Mouse (Mus musculus) forebrain, embryonic 12.5 days (tissue): Measurements from ENCODE around the gene Aoc1. TPM values are rescaled to one million over a fixed set of nuclear protein-coding genes. Genes with fewer than 3 reads are reported as not detected.
"Not testable (repeated sequence)": the region's sequence is repeated elsewhere in the genome, so short reads cannot be mapped to it uniquely, and the experiment has no call there.

ENCODE experiments used
- ATAC-seq: fragments of 200-750 bp; cut with Nextera tagmentation; 2 replicates; pipeline ENCODE4 v1.8.0; 2017; ENCODE audit warnings: moderate TSS enrichment; ENCODE audit not compliant: low FRiP score
- H3K27ac ChIP-seq: fragments of 300-500 bp; sonication (generic); 2 replicates; pipeline ENCODE4 v1.5.1; 2016; ENCODE audit warnings: mild to moderate bottlenecking
- H3K27me3 ChIP-seq: fragments of 300-500 bp; sonication (generic); 2 replicates; pipeline ENCODE4 v1.6.1; 2016; ENCODE audit warnings: mild to moderate bottlenecking
- H3K36me3 ChIP-seq: fragments of 300-500 bp; sonication (generic); replicated peaks from 2 replicates; pipeline ENCODE4 v1.6.1; 2016; ENCODE audit warnings: mild to moderate bottlenecking
- H3K4me1 ChIP-seq: fragments of 300-500 bp; sonication (generic); 2 replicates; pipeline ENCODE4 v1.6.1; 2016
- H3K4me2 ChIP-seq: fragments of 300-500 bp; sonication (generic); 2 replicates; pipeline ENCODE4 v1.6.1; 2016; ENCODE audit warnings: mild to moderate bottlenecking, moderate library complexity
- H3K4me3 ChIP-seq: fragments of 300-500 bp; sonication (generic); replicated peaks from 2 replicates; pipeline ENCODE4 v1.5.1; 2016; ENCODE audit warnings: mild to moderate bottlenecking
- H3K9ac ChIP-seq: fragments of 300-500 bp; sonication (generic); 2 replicates; pipeline ENCODE4 v1.6.1; 2016; ENCODE audit warnings: mild to moderate bottlenecking
- H3K9me3 ChIP-seq: fragments of 300-500 bp; sonication (generic); 2 replicates; pipeline ENCODE4 v1.6.1; 2016
- WGBS: fragments of 180-500 bp; shearing (Covaris S2); methylation state at CpG from one replicate; pipeline ENCODE4 v1.1.7; 2016; 5-methylcytosine and 5-hydroxymethylcytosine counted together
- polyA plus RNA-seq: library from polyadenylated mRNA; unstranded; fragments of >200 nt; fragmentation: Nextera tagmentation; extraction: Ambion mirVana; gene quantifications from 2 replicates; pipeline ENCODE4 v1.2.1, GENCODE M21; 2016

Gene Aoc1
- polyA plus RNA-seq, 1 experiment from 2014 or later: not detected

- Histone ChIP-seq H3K4me3 (no peak overlapping the region), H3K9ac (no peak overlapping the region), H3K27me3 (no peaks in the 10 kb centered on the region), H3K27ac (no peak overlapping the region), H3K9me3 (0 out of 2 replicates have a peak, but pooled peaks cover 7% of the 10 kb centered on the region), H3K36me3 (no peaks in the 10 kb centered on the region), H3K4me1 (no peaks in the 10 kb centered on the region), H3K4me2 (no peak overlapping the region)
- WGBS: 83% methylated on average over 5 of the region's 5 CpGs
- no peak for ATAC-seq
Observed at GRCm38 (mm10) chr6:48896956-48897355, 24.3 kb downstream of the Aoc1 start.

GRCm38 (mm10) chr6:48901316-48901715, 28.6 kb downstream of the Aoc1 start:
- not testable (repeated sequence) for ATAC-seq, H3K27me3 ChIP-seq, H3K9me3 ChIP-seq, H3K9ac ChIP-seq, H3K4me1 ChIP-seq, H3K4me3 ChIP-seq, H3K27ac ChIP-seq, H3K4me2 ChIP-seq, H3K36me3 ChIP-seq
- WGBS: 95% methylated on average over 11 of the region's 11 CpGs

GRCm38 (mm10) chr6:48902511-48903406, 30.1 kb downstream of the Aoc1 start:
- Histone ChIP-seq H3K4me3 (no peak overlapping the region), H3K36me3 (no peaks in the 10 kb centered on the region), H3K27me3 (no peaks in the 10 kb centered on the region), H3K27ac (no peak overlapping the region), H3K9ac (no peak overlapping the region), H3K9me3 (no peaks in the 10 kb centered on the region), H3K4me1 (no peaks in the 10 kb centered on the region), H3K4me2 (no peak overlapping the region)
- WGBS: 90% methylated on average over 17 of the region's 17 CpGs
- ATAC-seq: no peak

- no peak overlapping the region for H3K27ac ChIP-seq
- ATAC-seq: no peak
- WGBS: 86% methylated on average over 4 of the region's 4 CpGs
- H3K4me3 ChIP-seq: no peak overlapping the region
- H3K27me3 ChIP-seq: no peaks in the 10 kb centered on the region
- no peaks in the 10 kb centered on the region for H3K9me3 ChIP-seq
- no peaks in the 10 kb centered on the region for H3K36me3 ChIP-seq
- no peaks in the 10 kb centered on the region for H3K4me1 ChIP-seq
- no peak overlapping the region for H3K4me2 ChIP-seq
- H3K9ac ChIP-seq: no peak overlapping the region
Observed at GRCm38 (mm10) chr6:48903437-48903836, 30.7 kb downstream of the Aoc1 start.

- Histone ChIP-seq H3K9me3 (no peaks in the 10 kb centered on the region), H3K4me3 (no peak overlapping the region), H3K4me2 (no peak overlapping the region), H3K4me1 (no peaks in the 10 kb centered on the region), H3K36me3 (no peaks in the 10 kb centered on the region), H3K27ac (no peak overlapping the region), H3K9ac (no peak overlapping the region), H3K27me3 (no peaks in the 10 kb centered on the region)
- WGBS: 97% methylated on average over 13 of the region's 13 CpGs
- no peak for ATAC-seq
Observed at GRCm38 (mm10) chr6:48905606-48906005, 32.9 kb downstream of the Aoc1 start.

- WGBS: 95% methylated on average over 14 of the region's 14 CpGs
- Histone ChIP-seq H3K9ac (no peak overlapping the region), H3K4me2 (no peak overlapping the region), H3K36me3 (no peaks in the 10 kb centered on the region), H3K9me3 (no peaks in the 10 kb centered on the region), H3K4me1 (no peaks in the 10 kb centered on the region), H3K27ac (no peak overlapping the region), H3K4me3 (no peak overlapping the region), H3K27me3 (no peaks in the 10 kb centered on the region)
- ATAC-seq: no peak
Observed at GRCm38 (mm10) chr6:48906371-48906770, 33.7 kb downstream of the Aoc1 start.

- H3K4me3 ChIP-seq: no peak overlapping the region
- no peak overlapping the region for H3K27ac ChIP-seq
- no peak overlapping the region for H3K4me2 ChIP-seq
- no peaks in the 10 kb centered on the region for H3K36me3 ChIP-seq
- ATAC-seq: no peak
- H3K27me3 ChIP-seq: no peaks in the 10 kb centered on the region
- 75% methylated on average over 1 of the region's 1 CpGs for WGBS
- no peaks in the 10 kb centered on the region for H3K4me1 ChIP-seq
- no peaks in the 10 kb centered on the region for H3K9me3 ChIP-seq
- no peak overlapping the region for H3K9ac ChIP-seq
Observed at GRCm38 (mm10) chr6:48909229-48909628, 36.5 kb downstream of the Aoc1 start.

GRCm38 (mm10) chr6:48912033-48912432, 39.3 kb downstream of the Aoc1 start:
- Histone ChIP-seq H3K9me3 (no peaks in the 10 kb centered on the region), H3K9ac (no peak overlapping the region), H3K4me2 (no peak overlapping the region), H3K36me3 (no peaks in the 10 kb centered on the region), H3K4me3 (no peak overlapping the region), H3K27ac (no peak overlapping the region), H3K27me3 (no peaks in the 10 kb centered on the region), H3K4me1 (no peaks in the 10 kb centered on the region)
- ATAC-seq: no peak
- WGBS: 44% methylated on average over 3 of the region's 3 CpGs

- Histone ChIP-seq H3K4me3 (no peak overlapping the region), H3K27me3 (no peaks in the 10 kb centered on the region), H3K4me1 (no peaks in the 10 kb centered on the region), H3K9ac (no peak overlapping the region), H3K9me3 (no peaks in the 10 kb centered on the region), H3K36me3 (no peaks in the 10 kb centered on the region), H3K27ac (no peak overlapping the region), H3K4me2 (no peak overlapping the region)
- no peak for ATAC-seq
- whole genome bisulfite sequencing: 94% methylated on average over 2 of the region's 2 CpGs
Observed at GRCm38 (mm10) chr6:48913587-48913986, 40.9 kb downstream of the Aoc1 start.

- no peak for ATAC-seq
- Histone ChIP-seq H3K27me3 (no peaks in the 10 kb centered on the region), H3K9ac (no peak within 1 kb of the TSS), H3K4me2 (no peak within 1 kb of the TSS), H3K4me3 (no peak within 1 kb of the TSS), H3K9me3 (no peaks in the 10 kb centered on the region), H3K4me1 (no peaks in the 10 kb centered on the region), H3K27ac (no peak within 1 kb of the TSS), H3K36me3 (no peaks in the 10 kb centered on the region)
- WGBS: 88% methylated on average over 5 of the region's 5 CpGs
Observed at GRCm38 (mm10) chr6:48929595-48929994, 56.9 kb downstream of the Aoc1 start, which contains the start of gene 1600015I10Rik. Gene 1600015I10Rik, plus strand, starts transcription at chr6:48929895.

GRCm38 (mm10) chr6:48949596-48949995, 76.9 kb downstream of the Aoc1 start:
- Histone ChIP-seq H3K4me3 (no peak overlapping the region), H3K9me3 (no peaks in the 10 kb centered on the region), H3K27ac (no peak overlapping the region), H3K4me2 (no peak overlapping the region), H3K36me3 (no peaks in the 10 kb centered on the region), H3K4me1 (no peaks in the 10 kb centered on the region), H3K27me3 (no peaks in the 10 kb centered on the region), H3K9ac (no peak overlapping the region)
- no peak for ATAC-seq
- WGBS: 83% methylated on average over 2 of the region's 2 CpGs

GRCm38 (mm10) chr6:48950676-48951075, 78.0 kb downstream of the Aoc1 start:
- ATAC-seq: no peak
- 86% methylated on average over 5 of the region's 5 CpGs for WGBS
- no peak overlapping the region for H3K4me2 ChIP-seq
- H3K27ac ChIP-seq: no peak overlapping the region
- no peaks in the 10 kb centered on the region for H3K9me3 ChIP-seq
- no peaks in the 10 kb centered on the region for H3K27me3 ChIP-seq
- H3K4me1 ChIP-seq: no peaks in the 10 kb centered on the region
- H3K9ac ChIP-seq: no peak overlapping the region
- no peak overlapping the region for H3K4me3 ChIP-seq
- H3K36me3 ChIP-seq: no peaks in the 10 kb centered on the region

GRCm38 (mm10) chr6:48951630-48952029, 78.9 kb downstream of the Aoc1 start:
- Histone ChIP-seq H3K36me3 (no peaks in the 10 kb centered on the region), H3K9me3 (no peaks in the 10 kb centered on the region), H3K4me1 (no peaks in the 10 kb centered on the region), H3K27me3 (no peaks in the 10 kb centered on the region), H3K4me2 (no peak overlapping the region), H3K27ac (no peak overlapping the region), H3K9ac (no peak overlapping the region), H3K4me3 (no peak overlapping the region)
- 90% methylated on average over 6 of the region's 6 CpGs for WGBS
- no peak for ATAC-seq
